Mouse (Mus musculus) macrophage (primary cell): ENCODE data around the gene Fam189a1. TPM values are rescaled to one million over a fixed set of nuclear protein-coding genes. Genes with fewer than 3 reads are reported as not detected.

Experiments used
- H3K27ac ChIP-seq: fragments of 350-480 bp; formaldehyde crosslinking; 2 replicates; pipeline ENCODE4 v1.9.0; 2021
- H3K36me3 ChIP-seq: fragments of 350-480 bp; formaldehyde crosslinking; 2 replicates; pipeline ENCODE4 v1.9.0; 2021; ENCODE audit errors: inconsistent target
- H3K4me3 ChIP-seq: fragments of 350-480 bp; formaldehyde crosslinking; 2 replicates; pipeline ENCODE4 v1.9.0; 2021; ENCODE audit errors: inconsistent target
- H3K79me2 ChIP-seq: fragments of 350-480 bp; formaldehyde crosslinking; 2 replicates; pipeline ENCODE4 v1.9.0; 2021; ENCODE audit errors: inconsistent target
- WGBS: methylation state at CpG from one replicate; pipeline ENCODE4 v1.1.7; 2026; ENCODE audit warnings: inconsistent platforms; ENCODE audit not compliant: missing documents; 5-methylcytosine and 5-hydroxymethylcytosine counted together
- polyA plus RNA-seq: library from polyadenylated mRNA; stranded (reverse); fragments of 250-400 nt; gene quantifications from 3 replicates; pipeline ENCODE4 v1.2.4, GENCODE M21; 2018; ENCODE audit warnings: inconsistent platforms

Fam189a1 gene
- polyA plus RNA-seq, 1 experiment from 2014 or later: not detected

DNA sequence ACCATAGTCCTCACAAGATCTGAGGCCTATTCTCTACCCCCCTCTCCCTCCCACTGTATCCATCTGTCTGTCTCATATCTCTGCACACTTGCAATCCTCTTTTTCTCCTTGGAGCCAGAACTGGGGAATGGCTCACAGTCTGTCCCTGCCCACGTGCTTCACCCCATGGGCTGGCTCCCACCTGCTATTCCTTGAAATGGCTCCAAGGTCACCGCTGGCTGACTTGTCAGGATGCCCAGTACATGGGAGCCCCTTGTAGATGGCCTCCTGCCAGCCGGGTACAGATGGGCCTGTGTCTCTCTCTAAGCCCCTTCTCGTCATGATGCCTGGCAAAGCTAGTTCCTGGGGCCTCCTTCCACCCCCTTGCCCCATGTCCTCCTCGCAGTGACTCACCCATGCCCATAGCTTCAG, 428.2 kb downstream of the Fam189a1 start:
- no peak overlapping the region for H3K4me3 ChIP-seq
- H3K27ac ChIP-seq: no peak overlapping the region
- WGBS: 87% methylated on average over 3 of the region's 5 CpGs

GRCm38 (mm10) chr7:64725967-64726695, 430.2 kb downstream of the Fam189a1 start:
- no peak overlapping the region for H3K4me3 ChIP-seq
- no peak overlapping the region for H3K27ac ChIP-seq
- H3K36me3 ChIP-seq: no peaks in the 10 kb centered on the region
- no peaks in the 10 kb centered on the region for H3K79me2 ChIP-seq
- 91% methylated on average over 6 of the region's 6 CpGs for WGBS

More for the DNA sequence above, 428.2 kb downstream of the Fam189a1 start:
- Histone ChIP-seq H3K36me3 (no peaks in the 10 kb centered on the region), H3K79me2 (no peaks in the 10 kb centered on the region)

GRCm38 (mm10) chr7:64724409-64724808, 432.0 kb downstream of the Fam189a1 start:
- 100% methylated on average over 1 of the region's 1 CpGs for WGBS

DNA sequence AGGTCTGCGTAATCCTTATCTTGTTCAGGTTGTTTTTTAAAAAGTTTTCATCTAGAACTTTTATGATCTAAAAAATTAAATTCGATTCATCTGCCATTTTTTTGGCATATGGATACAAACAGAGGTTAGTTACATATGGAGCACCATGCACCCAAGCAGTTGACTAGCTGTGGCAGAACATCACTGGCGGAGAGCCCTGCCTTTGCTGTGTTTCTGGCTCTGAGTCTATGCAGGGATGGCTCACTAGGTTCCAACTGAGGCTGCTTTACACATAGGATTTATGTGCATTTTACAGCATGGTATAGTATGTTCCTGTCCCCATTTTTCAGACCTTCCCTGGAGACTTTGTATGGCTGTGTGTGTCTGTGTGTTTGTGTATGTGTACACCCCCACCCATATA, 433.1 kb downstream of the Fam189a1 start:
- no peaks in the 10 kb centered on the region for H3K79me2 ChIP-seq
- no peak overlapping the region for H3K27ac ChIP-seq
- 80% methylated on average over 3 of the region's 3 CpGs for WGBS
- H3K4me3 ChIP-seq: no peak overlapping the region
- H3K36me3 ChIP-seq: no peaks in the 10 kb centered on the region

More at GRCm38 (mm10) chr7:64724409-64724808, 432.0 kb downstream of the Fam189a1 start:
- no peak overlapping the region for H3K4me3 ChIP-seq
- no peaks in the 10 kb centered on the region for H3K79me2 ChIP-seq
- no peaks in the 10 kb centered on the region for H3K36me3 ChIP-seq
- H3K27ac ChIP-seq: no peak overlapping the region

DNA sequence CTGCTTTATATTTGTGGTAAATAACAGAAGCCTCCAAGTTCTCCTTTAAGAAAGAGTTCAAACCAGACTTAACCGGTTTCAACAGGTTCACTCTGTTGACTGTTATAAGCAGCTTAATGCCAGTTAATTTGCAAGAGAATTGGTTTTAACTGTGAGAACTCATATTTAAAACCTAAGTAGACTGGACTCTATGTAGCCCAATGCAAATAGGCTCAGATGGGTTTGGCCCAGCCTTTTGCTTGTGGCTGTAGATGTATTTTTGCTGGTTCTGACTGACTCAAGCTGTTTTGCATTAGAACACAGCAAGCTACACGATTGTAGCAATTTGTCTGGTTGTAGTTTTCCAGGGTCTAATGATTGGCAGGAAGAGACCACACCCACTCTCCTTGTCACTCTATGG, 440.1 kb downstream of the Fam189a1 start:
- Histone ChIP-seq H3K36me3 (no peaks in the 10 kb centered on the region), H3K4me3 (no peak overlapping the region), H3K27ac (no peak overlapping the region), H3K79me2 (no peaks in the 10 kb centered on the region)
- WGBS: 82% methylated on average over 2 of the region's 2 CpGs

DNA sequence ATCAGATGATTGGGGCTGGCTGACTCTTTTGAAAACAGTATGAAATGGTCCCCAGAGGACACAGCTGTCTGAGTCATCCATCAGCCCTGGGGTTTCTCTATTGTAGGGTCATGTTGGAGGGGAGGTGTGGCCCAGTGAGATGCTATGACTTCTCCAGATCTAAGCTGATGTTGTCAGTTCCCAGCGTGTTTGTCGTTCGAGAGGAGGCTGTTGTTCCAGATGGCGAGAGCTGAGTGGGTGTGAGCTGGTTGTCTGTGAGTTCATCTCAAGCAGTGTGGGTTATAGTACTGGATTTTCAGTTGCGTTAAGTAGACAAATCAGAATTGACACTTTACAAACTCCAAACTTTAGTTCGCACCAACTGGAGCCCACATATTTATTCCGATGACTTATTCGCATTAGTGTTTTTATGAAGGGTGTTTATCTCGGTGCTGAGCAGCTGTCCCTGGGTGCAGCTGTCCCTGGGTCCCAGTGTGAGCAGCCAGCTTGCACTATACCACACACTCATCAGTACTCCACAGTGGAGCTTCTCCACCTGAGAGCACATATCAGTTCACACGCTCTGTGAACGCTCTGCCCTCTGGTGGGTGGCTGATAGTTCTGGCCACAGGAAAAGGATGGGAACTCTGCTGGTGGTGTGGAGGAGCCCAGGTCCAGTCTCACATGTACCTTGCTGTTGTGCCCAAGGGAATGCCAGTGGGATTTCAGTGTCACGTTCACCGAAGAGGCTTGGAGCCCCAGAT, 446.7 kb downstream of the Fam189a1 start:
- no peaks in the 10 kb centered on the region for H3K79me2 ChIP-seq
- 86% methylated on average over 13 of the region's 13 CpGs for WGBS
- H3K4me3 ChIP-seq: no peak overlapping the region
- no peak overlapping the region for H3K27ac ChIP-seq
- H3K36me3 ChIP-seq: no peaks in the 10 kb centered on the region

GRCm38 (mm10) chr7:64708176-64708575, 448.2 kb downstream of the Fam189a1 start:
- H3K79me2 ChIP-seq: no peaks in the 10 kb centered on the region
- 92% methylated on average over 4 of the region's 4 CpGs for WGBS
- H3K36me3 ChIP-seq: no peaks in the 10 kb centered on the region
- H3K27ac ChIP-seq: no peak overlapping the region
- H3K4me3 ChIP-seq: no peak overlapping the region
